Mouse (Mus musculus) frontal cortex, postnatal 36 days (tissue): Measurements from ENCODE around the gene Vps52.
A peak's percentile ranks its signal among the peaks of the same experiment; 100 is the strongest.
"Not testable (repeated sequence)": the region's sequence is repeated elsewhere in the genome, so short reads cannot be mapped to it uniquely, and the experiment has no call there.

ENCODE experiments used
- DNase-seq, 2 experiments: peaks; one replicate each; pipeline ENCODE4 v3.0.0; 2022; ENCODE audit warnings: low spot score in 2 of 2

The Vps52 gene

DNA sequence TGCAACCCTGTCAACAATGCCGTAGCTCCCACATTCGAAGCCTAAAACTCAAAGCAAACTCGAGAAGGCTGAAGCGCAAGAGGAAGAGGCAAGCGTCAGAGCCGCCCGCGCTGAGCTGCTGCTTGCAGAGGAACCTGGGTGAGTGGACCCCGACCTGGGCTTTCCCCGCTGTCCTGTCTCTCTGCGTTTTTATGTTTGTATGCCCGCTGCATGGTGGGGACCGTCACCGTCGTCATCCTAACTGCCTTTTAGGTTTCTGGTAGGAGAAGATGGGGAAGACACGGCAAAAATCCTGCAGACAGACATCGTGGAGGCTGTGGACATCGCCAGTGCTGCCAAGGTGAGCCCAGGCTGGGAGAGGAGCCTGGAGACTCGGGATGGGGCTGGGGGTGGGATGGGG, 14.2 kb upstream of the Vps52 start:
- DNase-seq: no peak

DNA sequence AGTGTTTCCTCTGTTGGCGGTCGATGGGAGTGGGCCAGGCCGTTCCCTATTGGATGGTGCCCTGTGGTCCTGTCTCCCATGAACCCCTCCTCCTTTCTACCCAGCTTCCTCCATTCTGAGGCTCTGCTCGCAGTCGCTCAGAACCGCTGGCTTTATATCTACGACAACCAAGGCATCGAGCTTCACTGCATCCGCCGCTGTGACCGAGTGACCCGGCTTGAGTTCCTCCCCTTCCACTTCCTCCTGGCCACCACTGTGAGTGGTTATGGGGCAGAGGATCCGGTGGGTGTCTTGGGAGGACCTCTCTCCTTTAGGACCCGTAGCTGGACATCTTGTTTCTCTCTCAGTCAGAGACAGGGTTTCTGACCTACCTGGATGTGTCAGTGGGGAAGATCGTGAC, 12.2 kb upstream of the Vps52 start:
- DNase-seq: no peak

GRCm38 (mm10) chr17:33947430-33948089, 8.1 kb upstream of the Vps52 start:
- peak in 1 of 2 experiments; percentile 39 for DNase-seq

GRCm38 (mm10) chr17:33948090-33948904, 7.3 kb upstream of the Vps52 start:
- DNase-seq: no peak

DNA sequence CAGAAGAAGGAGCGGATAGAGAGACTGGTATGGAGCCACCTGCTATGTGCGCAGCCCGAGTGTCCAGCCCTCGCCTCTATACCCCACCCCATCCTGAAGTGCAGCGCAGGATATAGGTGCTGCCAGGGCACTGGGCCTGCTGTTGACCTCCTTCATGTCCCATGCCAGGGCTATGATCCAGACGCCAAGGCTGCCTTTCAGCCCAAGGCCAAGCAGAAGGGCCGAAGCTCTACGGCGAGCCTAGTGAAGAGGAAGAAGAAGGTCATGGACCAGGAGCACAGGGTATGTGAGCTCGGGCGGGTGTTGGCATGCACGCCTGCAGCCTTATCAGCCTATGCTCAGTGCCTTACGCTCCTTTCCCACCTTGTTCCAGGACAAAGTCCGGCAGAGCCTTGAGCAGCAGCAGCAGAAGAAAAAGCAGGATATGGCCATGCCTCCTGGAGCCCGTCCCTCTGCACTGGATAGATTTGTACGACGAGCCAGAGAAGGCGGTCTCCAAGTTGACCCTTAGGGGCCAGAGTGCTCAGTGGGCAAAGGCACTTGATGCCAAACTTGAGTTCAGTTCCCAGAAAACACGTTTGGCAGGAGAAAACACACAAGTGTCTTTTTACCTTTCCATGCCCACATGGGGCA, 6.6 kb upstream of the Vps52 start:
- no peak for DNase-seq

- no peak for DNase-seq
Measured at GRCm38 (mm10) chr17:33950131-33950625, 5.4 kb upstream of the Vps52 start.

DNA sequence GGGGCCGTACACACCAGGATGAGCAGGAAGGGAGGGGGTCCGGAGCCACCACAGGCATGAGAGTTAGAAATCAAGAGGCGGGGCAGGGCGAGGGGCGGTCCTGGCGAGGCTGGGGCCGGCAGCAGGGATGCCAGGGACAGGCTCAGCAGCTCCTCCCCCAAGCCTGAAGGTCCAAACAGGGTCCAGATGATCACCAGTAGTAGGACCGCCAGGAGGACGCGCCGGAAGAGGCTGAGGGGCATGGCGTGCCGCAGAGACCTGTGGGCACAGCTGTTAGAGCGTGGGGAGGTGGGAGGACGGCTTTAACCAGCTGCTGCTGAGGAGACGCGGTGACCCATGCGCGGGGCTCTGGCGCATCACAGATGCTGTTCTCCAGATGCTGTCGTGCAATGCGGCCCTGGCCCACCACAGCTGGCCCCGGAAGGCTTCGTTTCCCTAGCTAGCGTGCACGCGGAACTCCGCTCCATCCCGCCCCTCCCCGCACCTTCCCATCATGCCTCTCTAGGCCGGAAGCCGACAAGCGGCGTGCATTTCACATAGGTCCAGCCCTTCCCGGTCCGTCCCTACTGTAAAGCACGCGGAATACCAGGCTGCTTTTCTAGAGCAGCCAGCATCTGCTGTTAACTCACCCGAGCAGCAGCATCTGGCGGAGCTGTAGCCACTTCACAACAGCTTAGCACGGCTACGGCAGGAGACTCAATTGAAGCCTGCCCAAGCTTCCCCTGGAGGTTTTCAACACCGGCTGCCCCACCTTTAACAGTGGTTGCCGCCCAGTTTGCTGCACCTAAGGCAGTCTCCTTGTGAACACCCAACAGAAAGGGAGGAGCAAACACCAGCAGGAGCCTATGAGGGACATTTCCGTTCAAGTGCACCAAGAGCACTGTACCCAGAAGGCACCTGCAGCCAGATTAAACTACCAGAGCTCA, 4.3 kb upstream of the Vps52 start, which contains the start of gene B3galt4:
B3galt4 (minus strand) TSS at position 468 of the 926 bp plus-strand sequence.
- DNase-seq: peak; percentile 78 to 79

DNA sequence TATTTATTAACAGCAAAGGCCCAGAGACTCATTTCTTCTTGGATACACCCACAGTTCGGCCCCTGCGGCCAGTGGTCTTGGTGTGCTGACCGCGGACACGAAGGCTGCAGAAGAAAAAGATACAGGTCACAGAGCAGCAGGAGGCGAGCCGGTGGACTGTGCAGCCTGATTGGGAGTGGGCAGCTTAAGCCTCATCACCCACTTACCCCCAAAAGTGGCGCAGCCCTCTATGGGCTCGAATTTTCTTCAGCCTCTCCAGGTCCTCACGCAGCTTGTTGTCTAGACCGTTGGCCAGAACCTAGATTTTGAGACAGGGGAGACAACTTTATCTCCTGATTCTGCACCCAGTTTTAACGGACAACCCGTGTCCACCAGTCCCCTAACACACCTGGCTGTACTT, 3.6 kb upstream of the Vps52 start:
- DNase-seq: not testable (repeated sequence)

DNA sequence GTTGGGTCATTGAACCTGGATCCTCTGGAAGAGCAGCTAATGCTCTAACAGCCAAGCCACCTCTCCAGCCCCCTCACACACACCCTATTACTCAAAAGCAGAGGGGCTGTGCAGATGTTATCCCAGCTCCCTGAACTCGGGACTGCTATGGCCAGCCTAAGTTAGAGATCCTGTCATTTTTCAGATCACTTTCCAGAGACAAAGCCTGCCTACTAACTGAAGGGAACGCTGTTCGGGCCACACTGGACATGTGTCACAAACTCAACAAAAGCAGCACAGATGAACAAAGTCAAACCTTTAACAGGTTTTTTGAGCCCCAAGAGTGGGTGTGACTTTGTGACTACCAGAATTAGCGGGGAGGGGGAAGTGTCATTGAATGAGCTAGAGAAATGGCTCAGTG, 2.7 kb upstream of the Vps52 start:
- no peak for DNase-seq

- DNase-seq: no peak
Measured at GRCm38 (mm10) chr17:33953310-33953709, 2.3 kb upstream of the Vps52 start.

GRCm38 (mm10) chr17:33953961-33954565, 1.5 kb upstream of the Vps52 start:
- DNase-seq: no peak

DNA sequence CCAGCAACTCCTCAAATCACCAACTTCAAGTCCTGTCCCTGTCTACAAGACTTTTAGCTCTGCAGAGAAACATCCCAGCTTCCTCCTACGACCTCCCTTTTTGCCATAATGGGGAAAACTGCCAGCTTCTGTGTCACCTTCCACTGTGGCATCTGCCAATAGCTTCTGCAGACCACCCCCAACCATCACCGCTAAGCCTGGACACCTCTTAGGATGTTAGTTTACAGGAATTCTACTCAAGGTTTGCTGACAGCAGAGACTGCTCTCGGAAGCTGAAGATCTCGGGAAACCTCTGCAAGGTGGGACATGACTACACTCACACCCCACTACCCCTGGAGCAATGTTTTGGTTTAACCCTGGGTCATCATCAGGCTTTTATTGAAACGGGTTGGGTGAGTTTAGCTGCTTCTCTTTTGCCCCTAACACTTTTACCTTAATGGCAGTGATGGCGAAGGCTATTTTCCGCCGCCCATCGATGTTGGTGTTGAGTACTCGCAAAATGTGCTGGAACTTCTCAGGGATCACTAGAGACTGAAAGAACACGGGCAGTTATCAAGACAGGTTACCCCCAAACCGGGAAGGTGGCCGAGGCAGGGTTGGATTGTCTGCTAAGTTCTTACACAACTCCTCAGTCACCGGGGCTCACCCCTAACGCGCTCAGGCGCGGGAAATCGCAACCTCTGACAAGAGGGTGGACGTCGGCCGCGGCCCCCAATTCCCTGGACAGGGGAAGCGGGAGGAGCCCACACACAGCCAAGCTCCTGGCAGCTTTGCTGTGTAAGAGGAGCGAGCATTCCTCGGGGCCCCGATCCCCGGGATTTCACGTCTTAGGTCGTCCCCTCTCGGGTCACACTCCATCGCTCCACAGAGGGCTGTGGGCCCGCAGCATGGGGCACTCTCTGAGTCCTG, 712 bp upstream of the Vps52 start:
- no peak for DNase-seq

- no peak for DNase-seq
Measured at GRCm38 (mm10) chr17:33956336-33956735, 724 bp downstream of the Vps52 start.

DNA sequence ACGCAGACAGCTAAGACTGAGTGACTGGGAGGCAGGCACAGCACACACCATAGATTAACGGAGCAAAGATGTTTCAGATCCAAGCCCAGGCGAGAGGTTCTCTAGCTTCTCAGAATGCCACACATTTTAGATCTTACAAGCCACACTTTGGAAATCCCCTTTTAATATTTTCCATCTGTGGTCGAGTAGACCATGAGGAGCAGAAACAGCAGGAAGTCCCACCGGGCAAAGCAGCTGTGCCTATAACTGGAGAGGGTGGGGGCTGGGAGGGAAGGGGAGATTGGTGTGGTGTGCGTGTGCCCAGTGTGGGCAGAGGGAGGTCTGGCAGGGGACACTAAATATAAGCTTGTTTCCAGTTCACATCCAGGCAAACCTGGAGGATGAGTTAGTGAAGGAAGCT, 1.9 kb downstream of the Vps52 start:
- DNase-seq: no peak

- no peak for DNase-seq
Measured at GRCm38 (mm10) chr17:33958451-33958850, 2.8 kb downstream of the Vps52 start.

GRCm38 (mm10) chr17:33959135-33959534, 3.5 kb downstream of the Vps52 start:
- no peak for DNase-seq

- no peak for DNase-seq
Measured at GRCm38 (mm10) chr17:33959948-33960347, 4.3 kb downstream of the Vps52 start.

GRCm38 (mm10) chr17:33962876-33963275, 7.3 kb downstream of the Vps52 start:
- DNase-seq: no peak

DNA sequence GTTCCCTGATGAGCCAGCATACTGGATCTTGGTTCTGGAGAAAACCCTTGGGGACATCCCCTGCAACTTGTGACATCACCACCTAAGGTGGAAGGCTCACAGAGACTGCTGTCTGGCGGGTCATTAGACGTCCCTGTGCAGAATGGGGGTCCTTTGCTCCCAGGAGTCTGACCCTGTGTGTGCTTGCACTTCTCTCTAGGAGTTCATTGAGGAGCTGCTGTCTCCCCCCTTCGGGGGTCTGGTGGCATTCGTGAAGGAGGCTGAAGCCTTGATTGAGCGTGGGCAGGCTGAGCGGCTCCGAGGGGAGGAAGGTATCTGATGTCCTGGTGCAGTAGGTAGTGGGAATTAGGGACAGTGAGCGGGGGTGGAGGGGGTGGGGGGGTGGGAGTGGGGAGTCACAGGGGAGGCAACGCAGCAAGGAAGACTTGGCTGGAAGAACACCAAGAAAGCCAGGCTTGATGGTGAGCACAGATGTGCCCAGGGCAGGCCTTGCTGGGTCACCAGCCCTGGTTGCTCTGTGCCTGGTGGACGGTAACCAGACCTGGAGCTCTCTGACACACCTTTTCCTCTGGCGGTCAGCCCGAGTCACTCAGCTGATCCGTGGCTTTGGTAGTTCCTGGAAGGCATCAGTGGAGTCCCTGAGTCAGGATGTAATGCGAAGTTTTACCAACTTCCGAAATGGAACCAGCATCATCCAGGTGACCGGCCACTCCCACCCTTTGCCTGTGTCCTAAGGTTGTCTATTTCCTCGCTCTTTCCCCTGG, 9.7 kb downstream of the Vps52 start:
- DNase-seq: no peak
